Mouse (Mus musculus) CD4-positive, CD25-positive, alpha-beta regulatory T cell, adult 4 months (primary cell): ENCODE data around the gene Cyp2j5. TPM values are rescaled to one million over a fixed set of nuclear protein-coding genes. Genes with fewer than 3 reads are reported as not detected.
"Not testable (repeated sequence)": the region's sequence is repeated elsewhere in the genome, so short reads cannot be mapped to it uniquely, and the experiment has no call there.

Experiments
- ATAC-seq: one replicate; pipeline ENCODE4 v1.8.0; 2017
- polyA plus RNA-seq, 2 experiments: library from polyadenylated mRNA; unstranded; fragments of 100-300 nt; shearing (Covaris generic); gene quantifications; one replicate each; pipeline ENCODE4 v1.2.1; 2017

Gene Cyp2j5
- not detected for polyA plus RNA-seq

GRCm38 (mm10) chr4:96663991-96664390, at the start of gene Cyp2j5:
Gene Cyp2j5 (minus strand): TSS chr4:96664154.
- ATAC-seq = no peak

GRCm38 (mm10) chr4:96705281-96705951, 41.5 kb upstream of the Cyp2j5 start:
- ATAC-seq = no peak

- ATAC-seq = no peak
These were observed 34.2 kb upstream of the Cyp2j5 start for GRCm38 (mm10) chr4:96698218-96698561.

- no peak for ATAC-seq
These were observed 33.7 kb upstream of the Cyp2j5 start for GRCm38 (mm10) chr4:96697511-96698217.

- ATAC-seq = no peak
These were observed 32.8 kb upstream of the Cyp2j5 start for GRCm38 (mm10) chr4:96696614-96697360.

- ATAC-seq = no peak
These were observed 23.4 kb upstream of the Cyp2j5 start for GRCm38 (mm10) chr4:96687358-96687803.

GRCm38 (mm10) chr4:96683474-96683873, 19.5 kb upstream of the Cyp2j5 start:
- ATAC-seq = no peak

- no peak for ATAC-seq
These were observed 17.0 kb upstream of the Cyp2j5 start for GRCm38 (mm10) chr4:96680966-96681365.

- no peak for ATAC-seq
These were observed 16.3 kb upstream of the Cyp2j5 start for GRCm38 (mm10) chr4:96680233-96680632.

GRCm38 (mm10) chr4:96664668-96665454, 907 bp upstream of the Cyp2j5 start:
- no peak for ATAC-seq

- no peak for ATAC-seq
These were observed 28.5 kb downstream of the Cyp2j5 start for GRCm38 (mm10) chr4:96635455-96635854.

GRCm38 (mm10) chr4:96622474-96622873, 41.5 kb downstream of the Cyp2j5 start:
- ATAC-seq = no peak

GRCm38 (mm10) chr4:96591791-96592150, 72.2 kb downstream of the Cyp2j5 start:
- no peak for ATAC-seq

- ATAC-seq = no peak
These were observed 72.8 kb downstream of the Cyp2j5 start, which contains the start of gene Cyp2j9 for GRCm38 (mm10) chr4:96590911-96591790. Gene Cyp2j9 (minus strand): TSS chr4:96591578.

- no peak for ATAC-seq
These were observed 82.4 kb downstream of the Cyp2j5 start for GRCm38 (mm10) chr4:96581425-96582088.

- not testable (repeated sequence) for ATAC-seq
These were observed 83.6 kb downstream of the Cyp2j5 start for GRCm38 (mm10) chr4:96580351-96580750.

Other genes starting within 250 kb of the Cyp2j5 start
- gene Cyp2j8, start 156.8 kb downstream of the Cyp2j5 start, polyA plus RNA-seq = not detected
- not detected for gene Cyp2j6, start 110.5 kb downstream of the Cyp2j5 start, polyA plus RNA-seq
- not detected for gene Cyp2j9, start 72.6 kb downstream of the Cyp2j5 start, polyA plus RNA-seq
- gene Gm12695, start 121.0 kb upstream of the Cyp2j5 start, polyA plus RNA-seq = not detected